Mouse (Mus musculus) CD4-positive, CD25-positive, alpha-beta regulatory T cell, adult 9 weeks (primary cell): ENCODE measurements around the gene Hpf1. TPM values are rescaled to one million over a fixed set of nuclear protein-coding genes. Genes with fewer than 3 reads are reported as not detected.

Experiments
- polyA plus RNA-seq: library from polyadenylated mRNA; unstranded; fragments of 100-300 nt; shearing (Covaris generic); gene quantifications from one replicate; pipeline ENCODE4 v1.2.1, GENCODE M21; 2017

Hpf1 gene
- polyA plus RNA-seq, result 49.7 TPM

DNA sequence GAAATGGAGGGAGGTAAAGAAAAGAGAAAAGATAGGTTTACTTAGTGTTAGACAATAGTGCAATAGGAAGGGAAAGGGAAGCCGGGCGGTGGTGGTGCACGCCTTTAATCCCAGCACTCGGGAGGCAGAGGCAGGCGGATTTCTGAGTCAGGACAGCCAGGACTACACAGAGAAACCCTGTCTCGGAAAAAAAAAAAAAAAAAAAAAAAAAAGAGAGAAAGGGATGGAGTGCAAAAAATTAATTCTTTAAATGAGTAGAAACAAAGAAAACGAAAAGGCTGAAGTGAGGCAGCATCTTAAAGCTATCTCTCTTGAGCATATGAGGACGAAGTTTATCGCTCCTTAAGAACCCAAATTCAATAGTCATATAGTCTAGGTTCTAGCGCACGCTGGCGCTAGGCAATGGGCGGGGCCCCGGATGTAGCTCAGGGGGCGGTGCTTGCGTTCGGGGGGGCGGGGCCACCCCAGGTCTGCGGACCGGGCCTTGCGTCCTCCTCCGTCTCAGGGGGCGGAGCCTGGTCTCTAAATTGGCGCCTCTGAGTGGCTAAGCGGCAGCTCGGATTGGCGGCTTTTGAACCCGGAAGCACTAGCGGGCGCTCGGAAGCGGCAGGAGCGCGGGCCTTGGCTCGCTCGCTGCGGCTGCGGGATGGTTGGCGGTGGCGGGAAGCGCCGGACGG is at the start of gene Hpf1:
Gene Hpf1 (plus strand): TSS at position 576 of the 677 bp plus-strand sequence.

Other genes starting within 250 kb of the Hpf1 start
- 24.9 TPM for gene Clcn3, start 92.9 kb downstream of the Hpf1 start, polyA plus RNA-seq
- 13.3 TPM for gene Nek1, start 102.8 kb downstream of the Hpf1 start, polyA plus RNA-seq